Mouse (Mus musculus) C2C12 (cell line): ENCODE data around the gene Ripor2.

ENCODE experiments used
- CEBPB ChIP-seq: IDR thresholded peaks from one replicate; pipeline ENCODE4 v1.6.1; 2011; ENCODE audit warnings: low read depth, mild to moderate bottlenecking, control low read depth, moderate library complexity
- CTCF ChIP-seq: IDR thresholded peaks from one replicate; pipeline ENCODE4 v1.5.1; 2011; ENCODE audit not compliant: control insufficient read depth, insufficient read depth, insufficient read length
- MAX ChIP-seq: IDR thresholded peaks from one replicate; pipeline ENCODE4 v1.6.1; 2011; ENCODE audit warnings: mild to moderate bottlenecking, control low read depth

DNA sequence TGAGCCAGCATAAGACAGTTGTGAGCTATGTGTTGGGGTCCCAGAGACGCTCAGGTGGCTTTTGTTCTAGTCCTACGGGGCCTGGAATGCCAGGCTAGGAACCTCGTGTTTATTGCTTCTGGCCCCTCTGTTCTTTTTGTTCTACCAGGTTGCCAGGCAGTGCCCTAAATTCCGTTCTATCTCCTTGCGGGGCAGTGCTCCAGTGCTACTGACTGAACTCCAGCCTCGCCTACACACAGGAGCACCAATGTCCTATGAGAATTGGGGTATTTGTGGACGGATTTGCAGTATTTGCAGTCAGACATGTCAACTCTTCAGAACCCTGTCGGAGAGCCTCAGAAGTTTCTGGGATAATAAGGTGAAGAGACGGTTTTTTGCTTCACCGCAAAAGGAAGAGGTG lies 159.0 kb downstream of the Ripor2 start, which contains the start of gene Armh2:
- TF ChIP-seq CTCF (no peak), CEBPB (no peak), MAX (no peak)
